Mouse (Mus musculus) lung, embryonic 16.5 days (tissue): Measurements from ENCODE around the gene Lig3. TPM values are rescaled to one million over a fixed set of nuclear protein-coding genes. Genes with fewer than 3 reads are reported as not detected.
"Not testable (repeated sequence)": the region's sequence is repeated elsewhere in the genome, so short reads cannot be mapped to it uniquely, and the experiment has no call there.

Source experiments
- ATAC-seq: fragments of 200-750 bp; cut with Nextera tagmentation; 2 replicates; pipeline ENCODE4 v1.8.0; 2017; ENCODE audit warnings: low read depth, mild to moderate bottlenecking, moderate library complexity
- H3K27ac ChIP-seq: fragments of 300-500 bp; sonication (generic); 2 replicates; pipeline ENCODE4 v1.5.1; 2014; ENCODE audit warnings: mild to moderate bottlenecking, control low read depth, low read length
- H3K27me3 ChIP-seq: fragments of 300-500 bp; sonication (generic); 2 replicates; pipeline ENCODE4 v1.6.1; 2014; ENCODE audit warnings: low read depth, low read length, mixed read lengths; ENCODE audit not compliant: control insufficient read depth, insufficient read depth
- H3K36me3 ChIP-seq: fragments of 300-500 bp; sonication (generic); 2 replicates; pipeline ENCODE4 v1.6.1; 2014; ENCODE audit warnings: low read length; ENCODE audit not compliant: control insufficient read depth, insufficient read depth
- H3K4me1 ChIP-seq: fragments of 300-500 bp; sonication (generic); replicated peaks from 2 replicates; pipeline ENCODE4 v1.6.1; 2014; ENCODE audit warnings: low read length, mixed read lengths; ENCODE audit not compliant: control insufficient read depth, insufficient read depth
- H3K4me2 ChIP-seq: fragments of 300-500 bp; sonication (generic); 2 replicates; pipeline ENCODE4 v1.6.1; 2014; ENCODE audit warnings: low read depth, low read length, control low read depth
- H3K4me3 ChIP-seq: fragments of 300-500 bp; sonication (generic); 2 replicates; pipeline ENCODE4 v1.5.1; 2014; ENCODE audit warnings: mild to moderate bottlenecking, low read length, control low read depth
- H3K9ac ChIP-seq: fragments of 300-500 bp; sonication (generic); 2 replicates; pipeline ENCODE4 v1.6.1; 2014; ENCODE audit warnings: low read length, control low read depth
- H3K9me3 ChIP-seq: fragments of 300-500 bp; sonication (generic); 2 replicates; pipeline ENCODE4 v1.6.1; 2016; ENCODE audit warnings: low read length; ENCODE audit not compliant: control insufficient read depth
- WGBS: fragments of 180-500 bp; shearing (Covaris S2); extraction: QIAGEN DNeasy Blood & Tissue Kit; methylation state at CpG from one replicate; pipeline ENCODE4 v1.1.7; 2014; 5-methylcytosine and 5-hydroxymethylcytosine counted together
- polyA plus RNA-seq: library from polyadenylated mRNA; unstranded; fragments of >200 nt; fragmentation: Nextera tagmentation; extraction: Ambion mirVana; gene quantifications from 2 replicates; pipeline ENCODE4 v1.2.1, GENCODE M21; 2015

Lig3 gene
- polyA plus RNA-seq, 1 experiment from 2014 or later: 29.5 TPM

GRCm38 (mm10) chr11:82820788-82821456 is 40.0 kb downstream of the Lig3 start:
- WGBS: 56% methylated on average over 13 of the region's 13 CpGs
- H3K4me1 ChIP-seq: no peaks in the 10 kb centered on the region
- ATAC-seq: no peak
- no peak overlapping the region for H3K4me2 ChIP-seq
- H3K9me3 ChIP-seq: no peaks in the 10 kb centered on the region
- H3K36me3 ChIP-seq: no peaks in the 10 kb centered on the region
- H3K9ac ChIP-seq: no peak overlapping the region
- H3K4me3 ChIP-seq: no peak overlapping the region
- no peak overlapping the region for H3K27ac ChIP-seq
- H3K27me3 ChIP-seq: no peaks in the 10 kb centered on the region

- H3K27ac ChIP-seq: no peak overlapping the region
- peaks cover 9% of the 10 kb centered on the region for H3K4me1 ChIP-seq
- H3K27me3 ChIP-seq: no peaks in the 10 kb centered on the region
- no peak overlapping the region for H3K9ac ChIP-seq
- no peak for ATAC-seq
- no peak overlapping the region for H3K4me3 ChIP-seq
- H3K4me2 ChIP-seq: no peak overlapping the region
- H3K9me3 ChIP-seq: no peaks in the 10 kb centered on the region
- no peaks in the 10 kb centered on the region for H3K36me3 ChIP-seq
Measured at GRCm38 (mm10) chr11:82826818-82827217, 45.9 kb downstream of the Lig3 start.

- no peak overlapping the region for H3K27ac ChIP-seq
- H3K9me3 ChIP-seq: no peaks in the 10 kb centered on the region
- H3K27me3 ChIP-seq: no peaks in the 10 kb centered on the region
- H3K36me3 ChIP-seq: no peaks in the 10 kb centered on the region
- peaks cover 11% of the 10 kb centered on the region for H3K4me1 ChIP-seq
- peak; percentile 43; the same call in 1 of the 2 replicates for ATAC-seq
- WGBS: 18% methylated on average over 10 of the region's 10 CpGs
- no peak overlapping the region for H3K4me3 ChIP-seq
- H3K9ac ChIP-seq: no peak overlapping the region
- peak overlapping the region; percentile 25 for H3K4me2 ChIP-seq
Measured at GRCm38 (mm10) chr11:82831008-82831893, 50.3 kb downstream of the Lig3 start.

- H3K27me3 ChIP-seq, H3K4me2 ChIP-seq, H3K9ac ChIP-seq, H3K9me3 ChIP-seq, H3K36me3 ChIP-seq, H3K27ac ChIP-seq, H3K4me3 ChIP-seq, ATAC-seq: not testable (repeated sequence)
- H3K4me1 ChIP-seq: peaks cover 11% of the 10 kb centered on the region
- WGBS: 74% methylated on average over 10 of the region's 10 CpGs
Measured at GRCm38 (mm10) chr11:82832402-82832801, 51.5 kb downstream of the Lig3 start.

GRCm38 (mm10) chr11:82833929-82834328 is 53.0 kb downstream of the Lig3 start:
- Histone ChIP-seq H3K4me1 (peaks cover 11% of the 10 kb centered on the region), H3K27ac (no peak overlapping the region), H3K4me2 (no peak overlapping the region), H3K9ac (no peak overlapping the region), H3K9me3 (no peaks in the 10 kb centered on the region), H3K36me3 (no peaks in the 10 kb centered on the region), H3K27me3 (no peaks in the 10 kb centered on the region), H3K4me3 (no peak overlapping the region)
- ATAC-seq: no peak
- 69% methylated on average over 8 of the region's 8 CpGs for WGBS

- H3K4me2 ChIP-seq, H3K36me3 ChIP-seq, ATAC-seq, H3K27me3 ChIP-seq, H3K9me3 ChIP-seq, H3K9ac ChIP-seq, H3K27ac ChIP-seq, H3K4me3 ChIP-seq: not testable (repeated sequence)
- WGBS: 69% methylated on average over 7 of the region's 7 CpGs
- H3K4me1 ChIP-seq: peaks cover 11% of the 10 kb centered on the region
Measured at GRCm38 (mm10) chr11:82834359-82834758, 53.5 kb downstream of the Lig3 start.

- H3K9me3 ChIP-seq: no peaks in the 10 kb centered on the region
- no peak overlapping the region for H3K9ac ChIP-seq
- H3K4me2 ChIP-seq: no peak overlapping the region
- peaks cover 11% of the 10 kb centered on the region for H3K4me1 ChIP-seq
- no peak overlapping the region for H3K4me3 ChIP-seq
- ATAC-seq: no peak
- no peak overlapping the region for H3K27ac ChIP-seq
- H3K27me3 ChIP-seq: no peaks in the 10 kb centered on the region
- H3K36me3 ChIP-seq: no peaks in the 10 kb centered on the region
- 75% methylated on average over 11 of the region's 11 CpGs for WGBS
Measured at GRCm38 (mm10) chr11:82835616-82836432, 54.9 kb downstream of the Lig3 start.

- no peak for ATAC-seq
- Histone ChIP-seq H3K27ac (no peak overlapping the region), H3K27me3 (no peaks in the 10 kb centered on the region), H3K4me1 (no peaks in the 10 kb centered on the region), H3K4me3 (no peak overlapping the region), H3K9me3 (no peaks in the 10 kb centered on the region), H3K36me3 (no peaks in the 10 kb centered on the region), H3K4me2 (no peak overlapping the region), H3K9ac (no peak overlapping the region)
- WGBS: 59% methylated on average over 7 of the region's 7 CpGs
Measured at GRCm38 (mm10) chr11:82837192-82837591, 56.3 kb downstream of the Lig3 start.

GRCm38 (mm10) chr11:82837848-82838247 is 56.9 kb downstream of the Lig3 start:
- H3K9ac ChIP-seq: no peak overlapping the region
- H3K4me2 ChIP-seq: no peak overlapping the region
- no peaks in the 10 kb centered on the region for H3K36me3 ChIP-seq
- 67% methylated on average over 7 of the region's 7 CpGs for WGBS
- H3K4me1 ChIP-seq: no peaks in the 10 kb centered on the region
- H3K27ac ChIP-seq: no peak overlapping the region
- H3K9me3 ChIP-seq: no peaks in the 10 kb centered on the region
- no peaks in the 10 kb centered on the region for H3K27me3 ChIP-seq
- H3K4me3 ChIP-seq: no peak overlapping the region
- ATAC-seq: no peak
